Mouse (Mus musculus): ENCODE data around the gene Dgat2.

- TF ChIP-seq CTCF (IDR thresholded peaks at IDR 0.05; ENCODE audit: extremely low read depth, insufficient read depth, low read length) (no peak), POLR2A (IDR thresholded peaks at IDR 0.05; ENCODE audit: extremely low read depth, insufficient read depth, low read length) (no peak)
Measured at GRCm38 (mm10) chr7:99122651-99123050, 59.9 kb downstream of the Dgat2 start.
